Mouse (Mus musculus): ENCODE measurements at regions not wholly inside any gene's neighbourhood (a gene's known extent, or its start where the extent isn't known, plus 50 kb on each side); places are given as distances from the start of the nearest gene placed in this dataset.

- H3K4me1 ChIP-seq (ENCODE audit: control insufficient read depth, insufficient read depth, low read length) = no peaks in the 10 kb centered on the region
- no peak for DNase-seq
- H3K4me3 ChIP-seq (replicated peaks; ENCODE audit: extremely low read depth, low read depth, low read length) = no peak overlapping the region
- TF ChIP-seq CTCF (IDR thresholded peaks at IDR 0.05; ENCODE audit: insufficient read depth, low read length) (no peak), POLR2A (IDR thresholded peaks at IDR 0.05; ENCODE audit: borderline replicate concordance, extremely low read depth, low read depth, low read length) (no peak)
- WGBS = 65% methylated on average over 3 of the region's 3 CpGs
These were observed 101.2 kb upstream of the Tshz3 start for GRCm38 (mm10) chr7:36596630-36597301.

- TF ChIP-seq CTCF (IDR thresholded peaks at IDR 0.05; ENCODE audit: insufficient read depth, low read length) (no peak), POLR2A (IDR thresholded peaks at IDR 0.05; ENCODE audit: borderline replicate concordance, extremely low read depth, low read depth, low read length) (no peak)
- WGBS = 76% methylated on average over 18 of the region's 18 CpGs
- Histone ChIP-seq H3K4me3 (replicated peaks; ENCODE audit: extremely low read depth, low read depth, low read length) (no peak overlapping the region), H3K4me1 (ENCODE audit: control insufficient read depth, insufficient read depth, low read length) (peaks cover 3% of the 10 kb centered on the region; the same call in 1 of the 2 replicates)
- DNase-seq = no peak
These were observed 92.8 kb upstream of the Tshz3 start for GRCm38 (mm10) chr7:36605026-36605698.

- no peak overlapping the region for H3K4me3 ChIP-seq (replicated peaks; ENCODE audit: extremely low read depth, low read depth, low read length)
- no peak for DNase-seq
- 66% methylated on average over 6 of the region's 6 CpGs for WGBS
- H3K4me1 ChIP-seq (ENCODE audit: control insufficient read depth, insufficient read depth, low read length) = no peaks in the 10 kb centered on the region
- TF ChIP-seq POLR2A (IDR thresholded peaks at IDR 0.05; ENCODE audit: borderline replicate concordance, extremely low read depth, low read depth, low read length) (no peak), CTCF (IDR thresholded peaks at IDR 0.05; ENCODE audit: insufficient read depth, low read length) (peak; percentile 27; the same call in 1 of the 2 replicates)
These were observed 77.7 kb upstream of the Tshz3 start for GRCm38 (mm10) chr7:36620256-36620655.

GRCm38 (mm10) chr7:36644252-36644651, 53.7 kb upstream of the Tshz3 start:
- WGBS = 51% methylated on average over 3 of the region's 3 CpGs
- TF ChIP-seq POLR2A (IDR thresholded peaks at IDR 0.05; ENCODE audit: borderline replicate concordance, extremely low read depth, low read depth, low read length) (no peak), CTCF (IDR thresholded peaks at IDR 0.05; ENCODE audit: insufficient read depth, low read length) (no peak)
- no peak for DNase-seq
- H3K4me3 ChIP-seq (replicated peaks; ENCODE audit: extremely low read depth, low read depth, low read length) = no peak overlapping the region
- no peaks in the 10 kb centered on the region for H3K4me1 ChIP-seq (ENCODE audit: control insufficient read depth, insufficient read depth, low read length)
